Mouse (Mus musculus) heart, adult 10 weeks (tissue): ENCODE measurements around the gene Zfp853. TPM values are rescaled to one million over a fixed set of nuclear protein-coding genes. Genes with fewer than 3 reads are reported as not detected.

Source experiments
- polyA plus RNA-seq: library from polyadenylated mRNA; stranded (reverse); fragments of 350-450 nt; fragmentation: Illumina TruSeq; extraction: RNeasy Lipid Tissue Mini Kit (QIAGEN cat#74804); gene quantifications from one replicate; pipeline ENCODE4 v1.2.3, GENCODE M21; 2014; ENCODE audit warnings: low read depth, low replicate concordance

Zfp853 gene
- polyA plus RNA-seq, result not detected

GRCm38 (mm10) chr5:143293404-143293803 lies at the start of gene Zfp853:
Gene Zfp853, minus strand, starts transcription at chr5:143293623.

GRCm38 (mm10) chr5:143328690-143329495 lies 35.5 kb upstream of the Zfp853 start, which contains the start of gene Zdhhc4:
Gene Zdhhc4, minus strand, starts transcription at chr5:143329256.

GRCm38 (mm10) chr5:143314730-143315513 lies 21.5 kb upstream of the Zfp853 start, which contains the start of gene E130309D02Rik:
Gene E130309D02Rik, minus strand, starts transcription at chr5:143315360.

GRCm38 (mm10) chr5:143269363-143270150 lies 23.9 kb downstream of the Zfp853 start, which contains the start of gene Zfp316:
Gene Zfp316, minus strand, starts transcription at chr5:143270022.

Other genes with a start within 250 kb of the Zfp853 start
- 20.6 TPM for gene Rnf216, start 180.6 kb downstream of the Zfp853 start, polyA plus RNA-seq
- gene Olfr718-ps1, start 146.0 kb downstream of the Zfp853 start, polyA plus RNA-seq, result not detected
- 5.1 TPM for gene Rbak, start 112.8 kb downstream of the Zfp853 start, polyA plus RNA-seq
- not detected for gene Spdye4b, start 112.6 kb downstream of the Zfp853 start, polyA plus RNA-seq
- not detected for gene Spdye4a, start 66.7 kb downstream of the Zfp853 start, polyA plus RNA-seq
- gene Zfp12, start 58.5 kb downstream of the Zfp853 start, polyA plus RNA-seq, result 7.8 TPM
- gene Zfp316, start 23.6 kb downstream of the Zfp853 start, polyA plus RNA-seq, result 3.1 TPM
- gene E130309D02Rik, start 21.7 kb upstream of the Zfp853 start, polyA plus RNA-seq, result 14.5 TPM
- 27.1 TPM for gene Zdhhc4, start 35.6 kb upstream of the Zfp853 start, polyA plus RNA-seq
- gene Grid2ip, start 63.7 kb upstream of the Zfp853 start, polyA plus RNA-seq, result not detected
- gene Kdelr2, start 110.2 kb upstream of the Zfp853 start, polyA plus RNA-seq, result 40.5 TPM
- gene Daglb, start 171.0 kb upstream of the Zfp853 start, polyA plus RNA-seq, result 7.2 TPM
- 259 TPM for gene Rac1, start 234.4 kb upstream of the Zfp853 start, polyA plus RNA-seq